Mouse (Mus musculus): ENCODE data around the gene Zfp398. TPM values are rescaled to one million over a fixed set of nuclear protein-coding genes. Genes with fewer than 3 reads are reported as not detected.
A peak's percentile ranks its signal among the peaks of the same experiment; 100 is the strongest.

Zfp398 gene
- polyA plus RNA-seq, 1 experiment = 26.5 TPM

DNA sequence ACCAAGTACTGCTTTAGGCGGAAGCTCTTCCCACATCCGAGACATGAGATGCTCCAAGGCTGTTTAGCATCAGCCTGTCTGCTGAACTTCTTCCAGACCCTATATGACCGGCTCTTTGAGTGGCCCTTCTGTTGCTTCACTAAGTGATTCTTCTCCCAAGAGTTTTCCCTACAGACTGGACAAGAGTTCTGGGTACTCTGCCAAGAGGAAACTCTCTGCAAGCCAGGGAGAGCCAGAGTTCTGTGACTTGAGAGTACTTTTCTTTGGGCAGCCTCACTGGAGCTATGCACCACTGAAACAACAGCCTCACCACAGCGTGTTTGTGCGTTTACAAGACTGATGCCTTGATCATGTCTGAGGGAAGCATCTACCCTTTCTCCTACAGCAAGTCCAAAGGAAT, 14.2 kb upstream of the Zfp398 start:
- H3K4me1 ChIP-seq (replicated peaks; ENCODE audit: control insufficient read depth, insufficient read depth, low read length) = no peaks in the 10 kb centered on the region
- TF ChIP-seq CTCF (IDR thresholded peaks at IDR 0.05; ENCODE audit: borderline replicate concordance, control insufficient read depth, extremely low read depth, insufficient read depth, low read length, poor library complexity) = no peak
- no peak for TF ChIP-seq POLR2A (IDR thresholded peaks at IDR 0.05; ENCODE audit: control insufficient read depth, extremely low read depth, insufficient read depth, low read length, poor library complexity)
- H3K27ac ChIP-seq (ENCODE audit: control insufficient read depth, insufficient read depth, low read length) = no peak overlapping the region
- DNase-seq = no peak
- 96% methylated on average over 5 of the region's 5 CpGs for WGBS
- H3K27me3 ChIP-seq (ENCODE audit: control insufficient read depth, insufficient read depth, low read length) = no peaks in the 10 kb centered on the region
- no peaks in the 10 kb centered on the region for H3K36me3 ChIP-seq (ENCODE audit: control insufficient read depth, insufficient read depth, low read length)
- H3K4me3 ChIP-seq (ENCODE audit: control insufficient read depth, insufficient read depth, low read length) = no peak overlapping the region

- no peak overlapping the region for H3K4me3 ChIP-seq (ENCODE audit: control insufficient read depth, insufficient read depth, low read length)
- 93% methylated on average over 6 of the region's 6 CpGs for WGBS
- no peak for DNase-seq
- no peaks in the 10 kb centered on the region for H3K27me3 ChIP-seq (ENCODE audit: control insufficient read depth, insufficient read depth, low read length)
- no peaks in the 10 kb centered on the region for H3K36me3 ChIP-seq (ENCODE audit: control insufficient read depth, insufficient read depth, low read length)
- TF ChIP-seq POLR2A (IDR thresholded peaks at IDR 0.05; ENCODE audit: control insufficient read depth, extremely low read depth, insufficient read depth, low read length, poor library complexity) (no peak), CTCF (IDR thresholded peaks at IDR 0.05; ENCODE audit: borderline replicate concordance, control insufficient read depth, extremely low read depth, insufficient read depth, low read length, poor library complexity) (no peak)
- no peaks in the 10 kb centered on the region for H3K4me1 ChIP-seq (replicated peaks; ENCODE audit: control insufficient read depth, insufficient read depth, low read length)
- H3K27ac ChIP-seq (ENCODE audit: control insufficient read depth, insufficient read depth, low read length) = no peak overlapping the region
Observed at GRCm38 (mm10) chr6:47821776-47822175, 13.7 kb upstream of the Zfp398 start.

- TF ChIP-seq CTCF (IDR thresholded peaks at IDR 0.05; ENCODE audit: borderline replicate concordance, control insufficient read depth, extremely low read depth, insufficient read depth, low read length, poor library complexity) = no peak
- no peak for TF ChIP-seq POLR2A (IDR thresholded peaks at IDR 0.05; ENCODE audit: control insufficient read depth, extremely low read depth, insufficient read depth, low read length, poor library complexity)
- 89% methylated on average over 2 of the region's 2 CpGs for WGBS
- Histone ChIP-seq H3K27me3 (ENCODE audit: control insufficient read depth, insufficient read depth, low read length) (no peaks in the 10 kb centered on the region), H3K27ac (ENCODE audit: control insufficient read depth, insufficient read depth, low read length) (no peak overlapping the region), H3K4me1 (replicated peaks; ENCODE audit: control insufficient read depth, insufficient read depth, low read length) (no peaks in the 10 kb centered on the region), H3K36me3 (ENCODE audit: control insufficient read depth, insufficient read depth, low read length) (no peaks in the 10 kb centered on the region), H3K4me3 (ENCODE audit: control insufficient read depth, insufficient read depth, low read length) (no peak overlapping the region)
- DNase-seq = no peak
Observed at GRCm38 (mm10) chr6:47824241-47824640, 11.2 kb upstream of the Zfp398 start.

DNA sequence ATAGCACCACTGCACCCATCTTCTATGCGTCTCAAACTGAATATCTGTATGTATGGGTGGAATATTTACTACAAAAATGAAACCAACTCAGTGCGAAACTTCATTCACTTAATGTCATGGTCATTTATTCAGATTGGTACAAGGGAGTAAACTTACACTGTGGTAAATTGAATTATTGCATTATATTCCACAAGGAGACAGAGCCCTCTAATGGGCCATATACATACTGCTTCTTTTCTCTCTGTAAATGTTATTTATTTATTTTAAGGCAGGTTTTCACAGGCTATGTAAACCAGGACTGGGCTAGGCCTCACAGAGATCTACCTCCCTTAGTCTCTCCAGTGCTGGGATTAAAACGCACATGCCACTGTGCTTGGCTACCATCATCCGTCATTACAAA, 8.0 kb upstream of the Zfp398 start:
- Histone ChIP-seq H3K4me3 (ENCODE audit: control insufficient read depth, insufficient read depth, low read length) (no peak overlapping the region), H3K36me3 (ENCODE audit: control insufficient read depth, insufficient read depth, low read length) (no peaks in the 10 kb centered on the region), H3K27me3 (ENCODE audit: control insufficient read depth, insufficient read depth, low read length) (no peaks in the 10 kb centered on the region), H3K4me1 (replicated peaks; ENCODE audit: control insufficient read depth, insufficient read depth, low read length) (peaks cover 3% of the 10 kb centered on the region; the same call in 1 of the 2 replicates), H3K27ac (ENCODE audit: control insufficient read depth, insufficient read depth, low read length) (no peak overlapping the region)
- WGBS = 98% methylated on average over 4 of the region's 4 CpGs
- TF ChIP-seq CTCF (IDR thresholded peaks at IDR 0.05; ENCODE audit: borderline replicate concordance, control insufficient read depth, extremely low read depth, insufficient read depth, low read length, poor library complexity) = no peak
- TF ChIP-seq POLR2A (IDR thresholded peaks at IDR 0.05; ENCODE audit: control insufficient read depth, extremely low read depth, insufficient read depth, low read length, poor library complexity) = no peak
- DNase-seq = no peak

DNA sequence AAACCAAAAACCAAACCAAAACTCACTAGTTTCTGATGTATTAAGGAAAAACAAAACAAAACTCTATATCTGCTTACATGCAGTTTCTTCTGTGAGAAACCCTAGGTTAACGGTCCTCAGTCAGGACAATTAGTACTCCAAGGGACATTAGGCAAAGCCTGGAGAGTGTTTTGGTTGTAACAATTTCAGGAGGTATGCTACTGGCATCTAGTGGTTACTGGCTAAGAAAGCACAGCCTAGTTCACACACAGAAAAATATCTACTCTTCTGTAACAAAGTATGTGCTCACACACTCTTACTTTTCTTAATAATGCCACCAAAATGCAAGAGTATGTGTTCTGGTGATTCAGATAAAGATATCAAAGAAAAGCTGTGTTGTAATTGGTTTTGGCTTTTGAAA, 6.5 kb upstream of the Zfp398 start:
- DNase-seq = peak; percentile 18

GRCm38 (mm10) chr6:47830104-47831078, 5.1 kb upstream of the Zfp398 start, which contains the start of gene Zfp786:
TSS of gene Zfp786 (minus strand) at chr6:47830867.
- Histone ChIP-seq H3K4me1 (replicated peaks; ENCODE audit: control insufficient read depth, insufficient read depth, low read length) (peaks cover 3% of the 10 kb centered on the region; the same call in 1 of the 2 replicates), H3K36me3 (ENCODE audit: control insufficient read depth, insufficient read depth, low read length) (no peaks in the 10 kb centered on the region), H3K4me3 (ENCODE audit: control insufficient read depth, insufficient read depth, low read length) (peak within 1 kb of the TSS; percentile 82), H3K27ac (ENCODE audit: control insufficient read depth, insufficient read depth, low read length) (no peak within 1 kb of the TSS), H3K27me3 (ENCODE audit: control insufficient read depth, insufficient read depth, low read length) (no peaks in the 10 kb centered on the region)
- DNase-seq = peak; percentile 93
- TF ChIP-seq POLR2A (IDR thresholded peaks at IDR 0.05; ENCODE audit: control insufficient read depth, extremely low read depth, insufficient read depth, low read length, poor library complexity) (no peak), CTCF (IDR thresholded peaks at IDR 0.05; ENCODE audit: borderline replicate concordance, control insufficient read depth, extremely low read depth, insufficient read depth, low read length, poor library complexity) (peak; percentile 98)
- WGBS = 3% methylated on average over 64 of the region's 64 CpGs

More for the DNA sequence above, 6.5 kb upstream of the Zfp398 start:
- Histone ChIP-seq H3K36me3 (ENCODE audit: control insufficient read depth, insufficient read depth, low read length) (no peaks in the 10 kb centered on the region), H3K27ac (ENCODE audit: control insufficient read depth, insufficient read depth, low read length) (no peak overlapping the region), H3K4me1 (replicated peaks; ENCODE audit: control insufficient read depth, insufficient read depth, low read length) (peaks cover 3% of the 10 kb centered on the region; the same call in 1 of the 2 replicates), H3K4me3 (ENCODE audit: control insufficient read depth, insufficient read depth, low read length) (no peak overlapping the region), H3K27me3 (ENCODE audit: control insufficient read depth, insufficient read depth, low read length) (no peaks in the 10 kb centered on the region)
- WGBS = 74% methylated on average over 1 of the region's 1 CpGs
- TF ChIP-seq CTCF (IDR thresholded peaks at IDR 0.05; ENCODE audit: borderline replicate concordance, control insufficient read depth, extremely low read depth, insufficient read depth, low read length, poor library complexity) (no peak), POLR2A (IDR thresholded peaks at IDR 0.05; ENCODE audit: control insufficient read depth, extremely low read depth, insufficient read depth, low read length, poor library complexity) (no peak)

All from thymus, adult 2 months (tissue).